Mouse (Mus musculus): ENCODE measurements around the gene Vipas39.

- TF ChIP-seq CTCF (IDR thresholded peaks at IDR 0.05; ENCODE audit: extremely low read depth, insufficient read length, insufficient replicate concordance, low read depth, low read length): no peak
- no peak for TF ChIP-seq POLR2A (IDR thresholded peaks at IDR 0.05; ENCODE audit: low read depth, low read length)
Measured at GRCm38 (mm10) chr12:87265444-87265843, 612 bp downstream of the Vipas39 start.
